Mouse (Mus musculus): ENCODE measurements at regions not wholly inside any gene's neighbourhood (a gene's known extent, or its start where the extent isn't known, plus 50 kb on each side); places are given as distances from the start of the nearest gene placed in this dataset.

GRCm38 (mm10) chr4:30408525-30408924 is 1555.4 kb upstream of the Map3k7 start:
- H3K27ac ChIP-seq (ENCODE audit: low read depth, low read length), result no peak overlapping the region
- no peak for ATAC-seq (ENCODE audit: low FRiP score)
- no peak overlapping the region for H3K4me3 ChIP-seq (ENCODE audit: low read depth, low read length)
- H3K9me3 ChIP-seq (ENCODE audit: control insufficient read depth, low read length), result no peaks in the 10 kb centered on the region
- no peak for DNase-seq (ENCODE audit: low spot score, missing footprints)
- no peak overlapping the region for H3K9ac ChIP-seq (ENCODE audit: low read length)
- H3K27me3 ChIP-seq (ENCODE audit: control insufficient read depth, insufficient read depth, low read length), result no peaks in the 10 kb centered on the region
- WGBS, result 85% methylated on average over 2 of the region's 2 CpGs
- H3K4me1 ChIP-seq (ENCODE audit: control insufficient read depth, insufficient read depth, low read length), result no peaks in the 10 kb centered on the region
- no peaks in the 10 kb centered on the region for H3K36me3 ChIP-seq (ENCODE audit: control insufficient read depth, insufficient read depth, low read length)
- H3K4me2 ChIP-seq, result no peak overlapping the region

DNA sequence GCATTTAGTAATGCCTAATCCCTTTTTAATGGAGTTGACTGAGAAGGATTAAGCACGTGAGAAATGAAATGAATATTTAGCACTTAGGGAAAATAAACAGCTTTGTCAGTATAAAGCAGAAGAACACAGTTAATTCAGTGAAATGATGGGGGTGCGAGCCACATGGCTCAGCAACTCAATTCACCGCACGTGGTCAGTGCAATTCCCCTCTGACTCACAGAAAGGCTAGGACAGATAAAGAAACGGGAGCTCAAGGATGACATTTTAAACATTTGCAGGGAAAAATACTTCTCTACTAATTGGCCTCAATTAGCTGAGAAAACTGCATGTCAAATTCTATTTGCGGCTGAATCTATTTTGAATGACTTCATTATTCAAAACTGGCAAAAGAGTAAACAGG is 1516.3 kb upstream of the Map3k7 start:
- H3K27ac ChIP-seq (ENCODE audit: low read depth, low read length), result no peak overlapping the region
- 67% methylated on average over 6 of the region's 6 CpGs for WGBS
- no peaks in the 10 kb centered on the region for H3K27me3 ChIP-seq (ENCODE audit: control insufficient read depth, insufficient read depth, low read length)
- H3K4me3 ChIP-seq (ENCODE audit: low read depth, low read length), result no peak overlapping the region
- no peak for ATAC-seq (ENCODE audit: low FRiP score)
- no peaks in the 10 kb centered on the region for H3K4me1 ChIP-seq (ENCODE audit: control insufficient read depth, insufficient read depth, low read length)
- no peaks in the 10 kb centered on the region for H3K36me3 ChIP-seq (ENCODE audit: control insufficient read depth, insufficient read depth, low read length)
- DNase-seq (ENCODE audit: low spot score, missing footprints), result no peak
- H3K9me3 ChIP-seq (ENCODE audit: control insufficient read depth, low read length), result no peaks in the 10 kb centered on the region
- no peak overlapping the region for H3K9ac ChIP-seq (ENCODE audit: low read length)
- H3K4me2 ChIP-seq, result no peak overlapping the region

DNA sequence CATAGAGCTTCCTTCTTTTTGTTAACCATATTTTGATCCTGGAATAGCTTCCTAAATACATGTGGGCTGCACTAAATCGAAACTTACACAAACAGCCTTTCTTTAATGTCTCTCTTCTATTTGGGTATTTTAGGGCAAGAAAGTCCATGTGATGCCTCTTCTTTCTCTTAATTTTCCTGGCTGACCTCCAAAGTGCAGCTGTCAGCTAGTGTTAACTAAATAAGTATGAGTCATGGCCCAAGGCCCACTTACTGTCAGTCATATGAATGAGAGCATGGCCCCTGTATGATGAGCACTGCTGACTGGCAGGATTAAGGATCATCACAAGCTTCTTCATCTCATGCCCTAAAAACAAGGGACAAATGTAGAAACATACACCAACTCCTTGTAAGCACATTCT is 1513.5 kb upstream of the Map3k7 start:
- WGBS, result 94% methylated on average over 1 of the region's 1 CpGs

GRCm38 (mm10) chr4:30467336-30467933 is 1496.5 kb upstream of the Map3k7 start:
- Histone ChIP-seq H3K9me3 (ENCODE audit: control insufficient read depth, low read length) (no peaks in the 10 kb centered on the region), H3K4me3 (ENCODE audit: low read depth, low read length) (no peak overlapping the region), H3K9ac (ENCODE audit: low read length) (no peak overlapping the region), H3K27me3 (ENCODE audit: control insufficient read depth, insufficient read depth, low read length) (no peaks in the 10 kb centered on the region), H3K27ac (ENCODE audit: low read depth, low read length) (no peak overlapping the region), H3K4me1 (ENCODE audit: control insufficient read depth, insufficient read depth, low read length) (no peaks in the 10 kb centered on the region), H3K4me2 (no peak overlapping the region), H3K36me3 (ENCODE audit: control insufficient read depth, insufficient read depth, low read length) (no peaks in the 10 kb centered on the region)
- ATAC-seq (ENCODE audit: low FRiP score), result no peak
- 85% methylated on average over 4 of the region's 4 CpGs for WGBS
- no peak for DNase-seq (ENCODE audit: low spot score, missing footprints)

More for the DNA sequence above, 1513.5 kb upstream of the Map3k7 start:
- no peaks in the 10 kb centered on the region for H3K36me3 ChIP-seq (ENCODE audit: control insufficient read depth, insufficient read depth, low read length)
- H3K27me3 ChIP-seq (ENCODE audit: control insufficient read depth, insufficient read depth, low read length), result no peaks in the 10 kb centered on the region
- ATAC-seq (ENCODE audit: low FRiP score) (no peak), DNase-seq (ENCODE audit: low spot score, missing footprints) (no peak)
- H3K9me3 ChIP-seq (ENCODE audit: control insufficient read depth, low read length), result no peaks in the 10 kb centered on the region
- H3K4me2 ChIP-seq, result no peak overlapping the region
- H3K4me1 ChIP-seq (ENCODE audit: control insufficient read depth, insufficient read depth, low read length), result no peaks in the 10 kb centered on the region
- H3K9ac ChIP-seq (ENCODE audit: low read length), result no peak overlapping the region
- no peak overlapping the region for H3K27ac ChIP-seq (ENCODE audit: low read depth, low read length)
- no peak overlapping the region for H3K4me3 ChIP-seq (ENCODE audit: low read depth, low read length)

- H3K36me3 ChIP-seq (ENCODE audit: control insufficient read depth, insufficient read depth, low read length), result no peaks in the 10 kb centered on the region
- no peak overlapping the region for H3K27ac ChIP-seq (ENCODE audit: low read depth, low read length)
- H3K9ac ChIP-seq (ENCODE audit: low read length), result no peak overlapping the region
- no peak for ATAC-seq (ENCODE audit: low FRiP score)
- no peak for DNase-seq (ENCODE audit: low spot score, missing footprints)
- WGBS, result 30% methylated on average over 1 of the region's 1 CpGs
- no peaks in the 10 kb centered on the region for H3K4me1 ChIP-seq (ENCODE audit: control insufficient read depth, insufficient read depth, low read length)
- H3K9me3 ChIP-seq (ENCODE audit: control insufficient read depth, low read length), result no peaks in the 10 kb centered on the region
- no peak overlapping the region for H3K4me2 ChIP-seq
- no peak overlapping the region for H3K4me3 ChIP-seq (ENCODE audit: low read depth, low read length)
- H3K27me3 ChIP-seq (ENCODE audit: control insufficient read depth, insufficient read depth, low read length), result no peaks in the 10 kb centered on the region
Measured at GRCm38 (mm10) chr4:30476621-30477020, 1487.3 kb upstream of the Map3k7 start.

DNA sequence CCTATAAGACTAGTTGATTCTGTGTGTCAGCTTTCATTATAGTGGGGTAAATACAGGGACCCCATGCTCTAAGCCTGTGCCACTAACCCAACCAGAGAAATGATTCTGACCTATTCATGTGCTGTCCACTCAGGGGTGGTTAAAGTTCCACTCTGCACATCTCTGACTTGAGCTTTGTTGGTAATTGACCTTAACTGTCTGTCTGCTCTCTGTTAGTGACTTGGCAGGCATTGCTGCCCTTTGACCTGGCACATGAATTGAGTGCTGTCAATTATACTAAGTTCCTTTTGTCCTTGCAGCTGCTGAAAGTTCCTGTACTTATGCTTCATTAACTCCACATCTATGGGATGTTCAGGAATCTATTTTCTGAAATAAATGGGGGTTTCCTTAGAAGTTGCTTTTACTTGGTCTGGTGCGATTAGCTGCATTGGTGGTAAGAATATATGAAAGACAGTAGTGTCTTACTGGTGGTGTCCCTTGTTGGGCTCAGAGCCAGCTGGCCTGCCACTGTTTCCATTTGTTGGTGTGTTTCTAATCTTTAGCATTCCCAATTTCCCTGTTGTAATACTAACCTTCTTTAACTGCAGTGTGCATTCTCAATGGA is 1463.7 kb upstream of the Map3k7 start:
- Histone ChIP-seq H3K9me3 (ENCODE audit: control insufficient read depth, low read length) (no peaks in the 10 kb centered on the region), H3K4me1 (ENCODE audit: control insufficient read depth, insufficient read depth, low read length) (peaks cover 2% of the 10 kb centered on the region; the same call in 1 of the 2 replicates), H3K36me3 (ENCODE audit: control insufficient read depth, insufficient read depth, low read length) (no peaks in the 10 kb centered on the region), H3K27ac (ENCODE audit: low read depth, low read length) (no peak overlapping the region), H3K4me2 (no peak overlapping the region), H3K4me3 (ENCODE audit: low read depth, low read length) (no peak overlapping the region), H3K27me3 (ENCODE audit: control insufficient read depth, insufficient read depth, low read length) (no peaks in the 10 kb centered on the region), H3K9ac (ENCODE audit: low read length) (no peak overlapping the region)
- WGBS, result 15% methylated on average over 1 of the region's 1 CpGs
- ATAC-seq (ENCODE audit: low FRiP score) (peak; percentile 63), DNase-seq (ENCODE audit: low spot score, missing footprints) (peak; percentile 83)

All from midbrain, embryonic 11.5 days (tissue).